Mouse (Mus musculus) embryonic fibroblast, embryonic 13.5 days (primary cell): ENCODE measurements around the gene Rarb. TPM values are rescaled to one million over a fixed set of nuclear protein-coding genes. Genes with fewer than 3 reads are reported as not detected.

Experiments used
- H3K27ac ChIP-seq: 2 replicates; pipeline ENCODE4 v1.5.1; 2012; ENCODE audit warnings: low read length, control low read depth, inconsistent platforms; ENCODE audit not compliant: insufficient read depth
- H3K4me1 ChIP-seq: 2 replicates; pipeline ENCODE4 v1.6.1; 2011; ENCODE audit warnings: low read length; ENCODE audit not compliant: control insufficient read depth, insufficient read depth
- H3K4me3 ChIP-seq: 2 replicates; pipeline ENCODE4 v1.5.1; 2011; ENCODE audit warnings: mild to moderate bottlenecking, control low read depth, low read length; ENCODE audit not compliant: insufficient read depth
- CTCF ChIP-seq: IDR thresholded peaks from 2 replicates; pipeline ENCODE4 v1.5.1; 2011; ENCODE audit warnings: mild to moderate bottlenecking, control low read depth, low read length, moderate library complexity, borderline replicate concordance; ENCODE audit not compliant: insufficient read depth
- POLR2A ChIP-seq: IDR thresholded peaks from 2 replicates; pipeline ENCODE4 v1.6.1; 2011; ENCODE audit warnings: low read depth, mild to moderate bottlenecking, control low read depth, low read length, moderate library complexity
- polyA plus RNA-seq: library from polyadenylated mRNA; stranded (reverse); fragments of >200 nt; gene quantifications from 2 replicates; pipeline ENCODE4 v1.2.4, GENCODE M21; 2011; ENCODE audit warnings: low read depth; ENCODE audit not compliant: missing spikeins, insufficient read length

Rarb gene
- polyA plus RNA-seq, 1 experiment = 7.5 TPM

- Histone ChIP-seq H3K27ac (no peak overlapping the region), H3K4me3 (no peak overlapping the region), H3K4me1 (peaks cover 3% of the 10 kb centered on the region; the same call in 1 of the 2 replicates)
- TF ChIP-seq POLR2A (no peak), CTCF (no peak)
These were observed 257.3 kb downstream of the Rarb start for GRCm38 (mm10) chr14:16561496-16562170.

DNA sequence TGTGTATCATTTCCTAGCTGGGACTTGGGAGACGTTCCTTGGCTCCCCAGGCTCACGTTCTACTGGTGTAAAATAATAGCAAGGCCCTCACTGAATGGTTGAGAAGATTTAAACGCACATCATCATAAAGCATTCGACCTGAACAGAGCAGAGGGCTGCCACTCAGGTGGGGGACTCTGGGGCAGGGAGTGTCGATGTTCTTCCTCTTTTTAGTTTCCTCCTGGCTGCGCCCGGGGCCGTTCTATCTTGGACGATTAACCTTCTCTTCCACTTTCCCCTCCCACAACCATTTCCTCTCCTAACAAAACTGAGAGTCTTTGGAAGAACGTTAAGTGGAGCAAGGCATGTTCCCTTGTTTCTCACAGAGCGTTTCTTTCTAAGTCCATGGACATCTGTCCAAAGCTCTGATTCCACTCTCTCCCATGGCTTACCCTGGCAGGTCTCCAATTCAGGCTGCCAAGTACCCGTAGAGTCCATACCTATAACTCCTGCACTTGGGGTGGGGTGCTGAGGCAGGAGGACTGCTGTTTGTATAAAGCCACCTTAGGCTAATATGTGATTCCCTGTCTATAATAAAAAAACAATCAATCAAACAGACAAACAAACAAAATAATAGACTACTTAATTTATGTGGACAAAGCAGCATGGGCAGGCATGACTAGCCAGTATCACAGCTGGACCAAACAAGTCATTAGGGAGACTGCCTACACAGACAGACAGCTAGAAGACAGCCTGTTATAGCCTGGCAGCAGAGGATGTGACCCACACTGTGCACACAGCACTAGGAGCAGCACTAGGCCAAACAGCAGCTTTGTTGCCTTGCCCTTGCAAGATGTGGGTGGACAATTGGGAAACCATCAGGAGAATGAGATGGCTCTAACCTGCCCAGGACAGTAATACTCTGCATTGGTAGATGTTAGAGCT lies 259.4 kb downstream of the Rarb start:
- no peak for TF ChIP-seq CTCF
- no peak for TF ChIP-seq POLR2A
- Histone ChIP-seq H3K4me3 (no peak overlapping the region), H3K4me1 (peaks cover 8% of the 10 kb centered on the region; the same call in 1 of the 2 replicates), H3K27ac (no peak overlapping the region)

GRCm38 (mm10) chr14:16558033-16558432 lies 260.9 kb downstream of the Rarb start:
- Histone ChIP-seq H3K4me3 (no peak overlapping the region), H3K27ac (no peak overlapping the region), H3K4me1 (peaks cover 13% of the 10 kb centered on the region)
- no peak for TF ChIP-seq CTCF
- TF ChIP-seq POLR2A = no peak

GRCm38 (mm10) chr14:16554643-16555459 lies 264.1 kb downstream of the Rarb start:
- TF ChIP-seq CTCF (no peak), POLR2A (no peak)
- H3K4me3 ChIP-seq = no peak overlapping the region
- peak overlapping the region; percentile 94 for H3K27ac ChIP-seq
- peaks cover 11% of the 10 kb centered on the region for H3K4me1 ChIP-seq

DNA sequence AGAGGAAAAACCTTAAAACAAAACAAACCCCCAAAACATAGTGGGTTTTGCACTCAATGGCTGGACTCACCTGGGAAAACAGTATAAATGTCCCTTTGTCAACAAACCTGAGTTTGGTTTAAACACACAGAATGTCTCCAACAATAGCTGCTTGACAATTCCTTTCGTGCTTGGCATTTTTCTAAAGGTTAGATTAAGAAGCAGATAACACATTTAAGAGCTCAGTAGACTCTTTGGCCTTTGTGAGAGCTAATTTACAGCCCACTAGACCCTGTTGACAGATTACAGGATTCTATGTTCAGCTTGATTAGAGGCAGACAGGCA lies 264.7 kb downstream of the Rarb start:
- H3K4me3 ChIP-seq = no peak overlapping the region
- TF ChIP-seq CTCF = no peak
- no peak for TF ChIP-seq POLR2A
- peak overlapping the region; percentile 94 for H3K27ac ChIP-seq
- H3K4me1 ChIP-seq = peaks cover 11% of the 10 kb centered on the region

GRCm38 (mm10) chr14:16552293-16552692 lies 266.7 kb downstream of the Rarb start:
- no peak overlapping the region for H3K27ac ChIP-seq
- TF ChIP-seq CTCF = no peak
- no peak for TF ChIP-seq POLR2A
- H3K4me1 ChIP-seq = peaks cover 11% of the 10 kb centered on the region
- H3K4me3 ChIP-seq = no peak overlapping the region

DNA sequence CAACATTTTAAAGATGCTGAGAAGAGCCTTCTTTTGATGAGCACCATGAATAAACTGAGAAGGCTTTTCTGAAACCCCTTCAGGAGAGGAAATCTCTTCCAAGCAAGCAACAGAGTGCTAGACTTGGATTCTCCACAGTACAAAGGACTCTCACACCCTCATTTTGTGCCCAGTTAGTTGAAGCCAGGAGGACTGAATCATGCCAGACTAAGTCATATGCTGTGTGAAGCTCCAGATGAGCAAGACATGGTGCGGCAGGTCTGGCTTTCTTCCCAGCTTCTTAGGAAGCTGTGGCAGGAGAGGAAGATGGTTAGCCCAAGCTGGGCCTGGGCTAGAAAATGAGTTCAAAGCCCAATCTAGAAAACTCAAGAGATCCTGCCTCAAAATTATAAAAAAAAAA lies 267.1 kb downstream of the Rarb start:
- H3K4me3 ChIP-seq = no peak overlapping the region
- no peak for TF ChIP-seq CTCF
- TF ChIP-seq POLR2A = no peak
- peaks cover 11% of the 10 kb centered on the region for H3K4me1 ChIP-seq
- H3K27ac ChIP-seq = peak overlapping the region; percentile 24; the same call in 1 of the 2 replicates

DNA sequence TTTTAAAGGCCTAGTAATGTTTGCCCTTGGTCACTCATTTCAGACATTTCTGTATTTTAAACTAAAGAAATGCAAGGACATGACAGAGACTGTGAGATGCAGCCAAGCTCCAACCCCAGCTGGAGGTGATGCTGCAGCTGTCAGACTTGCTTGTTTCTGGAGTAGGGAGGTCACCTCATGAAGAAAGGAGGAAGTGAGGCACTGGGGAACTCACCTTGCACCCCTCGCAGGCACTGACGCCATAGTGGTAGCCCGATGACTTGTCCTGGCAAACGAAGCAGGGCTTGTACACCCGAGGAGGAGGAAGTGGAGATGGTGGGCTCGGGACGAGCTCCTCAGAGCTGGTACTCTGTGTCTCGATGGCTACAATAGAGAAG lies 270.8 kb downstream of the Rarb start:
- Histone ChIP-seq H3K27ac (no peak overlapping the region), H3K4me1 (no peaks in the 10 kb centered on the region; the same call in 1 of the 2 replicates), H3K4me3 (no peak overlapping the region)
- TF ChIP-seq CTCF (no peak), POLR2A (no peak)

- TF ChIP-seq CTCF (no peak), POLR2A (no peak)
- Histone ChIP-seq H3K4me3 (no peak overlapping the region), H3K27ac (no peak overlapping the region), H3K4me1 (no peaks in the 10 kb centered on the region; the same call in 1 of the 2 replicates)
These were observed 271.3 kb downstream of the Rarb start for GRCm38 (mm10) chr14:16547492-16548199.
